In genomic region chr16:45654465-45654864, GRCm38 (mm10) we compare ENCODE assay signal across 9 mouse cellular contexts. TPM values are rescaled to one million over a fixed set of nuclear protein-coding genes. Genes with fewer than 3 reads are reported as not detected.
DNase-seq lines count a peak whose midpoint lies in the region; ATAC-seq and TF ChIP-seq lines count a peak whose summit lies in the region.
"Had no signal": no experiment of that assay in that cellular context is flagged by ENCODE, and none has a peak within 500 bp of the region (broad histone marks: within the 10 kb centered on the region; RNA-seq: fewer than 3 reads in every experiment).

No protein-coding gene starts in this region.

- H3K27ac ChIP-seq in forebrain, embryonic 10.5 days: no peak overlapping the region
- H3K27ac ChIP-seq in forebrain, embryonic 14.5 days (ENCODE audit: low read depth, low read length): no peak overlapping the region
- no peak overlapping the region for H3K27ac ChIP-seq in kidney, embryonic 15.5 days
- H3K27ac ChIP-seq in hindbrain, postnatal 0 days: no peak overlapping the region
- no peak overlapping the region for H3K27ac ChIP-seq in midbrain, embryonic 13.5 days
- no peak overlapping the region for H3K27ac ChIP-seq in layer of hippocampus, adult 2 months

- no peaks in the 10 kb centered on the region for H3K36me3 ChIP-seq in forebrain, embryonic 10.5 days (replicated peaks)
- H3K36me3 ChIP-seq in forebrain, embryonic 14.5 days (ENCODE audit: control insufficient read depth, insufficient read depth, low read length): no peaks in the 10 kb centered on the region
- H3K36me3 ChIP-seq in kidney, embryonic 15.5 days: no peaks in the 10 kb centered on the region
- H3K36me3 ChIP-seq in hindbrain, postnatal 0 days (ENCODE audit: insufficient read depth, low read length): no peaks in the 10 kb centered on the region
- H3K36me3 ChIP-seq in midbrain, embryonic 13.5 days: no peaks in the 10 kb centered on the region

- 60% methylated on average over 9 of the region's 9 CpGs for WGBS in forebrain, embryonic 10.5 days
- WGBS in forebrain, embryonic 14.5 days: 59% methylated on average over 9 of the region's 9 CpGs
- WGBS in kidney, embryonic 15.5 days: 64% methylated on average over 9 of the region's 9 CpGs
- WGBS in hindbrain, postnatal 0 days: 71% methylated on average over 9 of the region's 9 CpGs
- 60% methylated on average over 9 of the region's 9 CpGs for WGBS in midbrain, embryonic 13.5 days

- no peak for DNase-seq in forebrain, embryonic 10.5 days (ENCODE audit: extremely low spot score, low spot score)
- no peak for DNase-seq in forebrain, embryonic 14.5 days (ENCODE audit: low spot score)
- no peak for DNase-seq in kidney, postnatal 14 days
- DNase-seq in hindbrain, postnatal 0 days (ENCODE audit: low spot score): no peak
- DNase-seq in layer of hippocampus, adult 2 months (ENCODE audit: low spot score in 2 of 2): no peak
- no peak for DNase-seq in adrenal gland, postnatal 10 days

- no peak overlapping the region for H3K4me2 ChIP-seq in forebrain, embryonic 14.5 days (ENCODE audit: low read length)
- peak overlapping the region; percentile 82 for H3K4me2 ChIP-seq in kidney, embryonic 15.5 days
- H3K4me2 ChIP-seq in hindbrain, postnatal 0 days (ENCODE audit: low read depth, low read length): peak overlapping the region; percentile 62; the same call in 1 of the 2 replicates
- H3K4me2 ChIP-seq in midbrain, embryonic 13.5 days (replicated peaks): peak overlapping the region; percentile 49; the same call in 1 of the 2 replicates

- peaks cover 33% of the 10 kb centered on the region for H3K27me3 ChIP-seq in forebrain, embryonic 10.5 days (ENCODE audit: poor library complexity, severe bottlenecking)
- H3K27me3 ChIP-seq in forebrain, embryonic 14.5 days (replicated peaks; ENCODE audit: control insufficient read depth, insufficient read depth, low read length): peaks cover 6% of the 10 kb centered on the region; the same call in 1 of the 2 replicates
- peaks cover 27% of the 10 kb centered on the region for H3K27me3 ChIP-seq in kidney, embryonic 15.5 days
- H3K27me3 ChIP-seq in hindbrain, postnatal 0 days (ENCODE audit: insufficient read depth, low read length): no peaks in the 10 kb centered on the region
- peaks cover 16% of the 10 kb centered on the region for H3K27me3 ChIP-seq in midbrain, embryonic 13.5 days

- H3K4me3 ChIP-seq in forebrain, embryonic 10.5 days: 0 out of 2 replicates have a peak overlapping the region, but pooled peaks have one; percentile 47
- H3K4me3 ChIP-seq in forebrain, embryonic 14.5 days (ENCODE audit: low read depth, low read length): no peak overlapping the region
- H3K4me3 ChIP-seq in kidney, embryonic 15.5 days (replicated peaks): peak overlapping the region; percentile 42
- H3K4me3 ChIP-seq in hindbrain, postnatal 0 days (ENCODE audit: low read length): peak overlapping the region; percentile 34; the same call in 1 of the 2 replicates
- no peak overlapping the region for H3K4me3 ChIP-seq in midbrain, embryonic 13.5 days (replicated peaks)
- H3K4me3 ChIP-seq in layer of hippocampus, adult 2 months: no peak overlapping the region

- ATAC-seq in forebrain, embryonic 14.5 days: no peak
- no peak for ATAC-seq in kidney, embryonic 15.5 days (replicated peaks; ENCODE audit: low FRiP score)
- ATAC-seq in hindbrain, postnatal 0 days: no peak
- no peak for ATAC-seq in midbrain, embryonic 13.5 days

- peaks cover 11% of the 10 kb centered on the region for H3K4me1 ChIP-seq in forebrain, embryonic 10.5 days
- H3K4me1 ChIP-seq in forebrain, embryonic 14.5 days (ENCODE audit: control insufficient read depth, insufficient read depth, low read length): no peaks in the 10 kb centered on the region; the same call in 1 of the 2 replicates
- H3K4me1 ChIP-seq in kidney, embryonic 15.5 days: peaks cover 13% of the 10 kb centered on the region
- H3K4me1 ChIP-seq in hindbrain, postnatal 0 days (ENCODE audit: insufficient read depth, low read length): peaks cover 4% of the 10 kb centered on the region; the same call in 1 of the 2 replicates
- 0 out of 2 replicates have a peak, but pooled peaks cover 6% of the 10 kb centered on the region for H3K4me1 ChIP-seq in midbrain, embryonic 13.5 days (replicated peaks)

- no peak overlapping the region for H3K9ac ChIP-seq in forebrain, embryonic 14.5 days (ENCODE audit: low read length)
- no peak overlapping the region for H3K9ac ChIP-seq in kidney, embryonic 15.5 days
- no peak overlapping the region for H3K9ac ChIP-seq in hindbrain, postnatal 0 days (replicated peaks; ENCODE audit: low read length)
- no peak overlapping the region for H3K9ac ChIP-seq in midbrain, embryonic 13.5 days (replicated peaks)

- TF ChIP-seq CTCF in hindbrain, postnatal 0 days (IDR thresholded peaks at IDR 0.05; ENCODE audit: low read depth): no peak
- no peak for TF ChIP-seq CTCF in layer of hippocampus, adult 2 months (conservative IDR thresholded peaks at IDR 0.05)

- no peaks in the 10 kb centered on the region for H3K9me3 ChIP-seq in forebrain, embryonic 10.5 days
- H3K9me3 ChIP-seq in forebrain, embryonic 14.5 days (replicated peaks; ENCODE audit: control insufficient read depth, low read length): no peaks in the 10 kb centered on the region
- no peaks in the 10 kb centered on the region for H3K9me3 ChIP-seq in kidney, embryonic 15.5 days (replicated peaks)
- no peaks in the 10 kb centered on the region for H3K9me3 ChIP-seq in hindbrain, postnatal 0 days (ENCODE audit: low read length)
- no peaks in the 10 kb centered on the region for H3K9me3 ChIP-seq in midbrain, embryonic 13.5 days

RNA-seq across cellular contexts. Expression of gene BC016579, which starts 0.6 kb away (rescaled TPM):
- polyA plus RNA-seq in forebrain, embryonic 10.5 days (2016; fragmentation: Nextera tagmentation; extraction: Ambion mirVana): 0.07 and 0.15 TPM in 2 replicates
- not detected in 2 replicates for polyA plus RNA-seq in forebrain, embryonic 14.5 days (2014; fragmentation: Nextera tagmentation; extraction: Ambion mirVana)
- polyA plus RNA-seq in kidney, embryonic 15.5 days (2015; fragmentation: Nextera tagmentation; extraction: Ambion mirVana): 0.23 and 0.30 TPM in 2 replicates
- not detected in 2 replicates for total RNA-seq in hindbrain, postnatal 0 days (2014; rRNA removed)
- not detected in 2 replicates for polyA plus RNA-seq in hindbrain, postnatal 0 days (2015; fragmentation: Nextera tagmentation; extraction: Ambion mirVana)
- 0.09 TPM in 1 of 2 replicates, not detected in the other for polyA plus RNA-seq in midbrain, embryonic 13.5 days (2015; fragmentation: Nextera tagmentation; extraction: Ambion mirVana)
- total RNA-seq in layer of hippocampus, adult 2 months (2021): under 1 TPM in 1 of 2 experiments, not detected in 1; 0.15 TPM
- under 1 TPM; 0.18 to 0.48 TPM for total RNA-seq in adrenal gland, postnatal 10 days (2021)

RNA-seq across cellular contexts. Expression of gene Tmprss7, which starts 39.0 kb away (rescaled TPM):
- polyA plus RNA-seq in forebrain, embryonic 10.5 days (2016; fragmentation: Nextera tagmentation; extraction: Ambion mirVana): 0.31 and 0.42 TPM in 2 replicates
- polyA plus RNA-seq in forebrain, embryonic 14.5 days (2014; fragmentation: Nextera tagmentation; extraction: Ambion mirVana): 0.41 and 0.73 TPM in 2 replicates
- polyA plus RNA-seq in kidney, embryonic 15.5 days (2015; fragmentation: Nextera tagmentation; extraction: Ambion mirVana): 0.09 TPM in 1 of 2 replicates, not detected in the other
- total RNA-seq in hindbrain, postnatal 0 days (2014; rRNA removed): 0.58 and 0.73 TPM in 2 replicates
- polyA plus RNA-seq in hindbrain, postnatal 0 days (2015; fragmentation: Nextera tagmentation; extraction: Ambion mirVana): 0.55 and 0.59 TPM in 2 replicates
- polyA plus RNA-seq in midbrain, embryonic 13.5 days (2015; fragmentation: Nextera tagmentation; extraction: Ambion mirVana): 0.32 and 0.63 TPM in 2 replicates
- total RNA-seq in layer of hippocampus, adult 2 months (2021): 1 to 10 TPM in 1 of 2 experiments, under 1 TPM in 1; 0.44 to 1.0 TPM
- under 1 TPM; 0.30 to 0.82 TPM for total RNA-seq in adrenal gland, postnatal 10 days (2021)

RNA-seq across cellular contexts. Expression of gene Gcsam, which starts 44.3 kb away (rescaled TPM):
- polyA plus RNA-seq in forebrain, embryonic 10.5 days (2016; fragmentation: Nextera tagmentation; extraction: Ambion mirVana): 0.09 and 0.12 TPM in 2 replicates
- not detected in 2 replicates for polyA plus RNA-seq in forebrain, embryonic 14.5 days (2014; fragmentation: Nextera tagmentation; extraction: Ambion mirVana)
- polyA plus RNA-seq in kidney, embryonic 15.5 days (2015; fragmentation: Nextera tagmentation; extraction: Ambion mirVana): 0.08 and 0.18 TPM in 2 replicates
- total RNA-seq in hindbrain, postnatal 0 days (2014; rRNA removed): not detected in 2 replicates
- polyA plus RNA-seq in hindbrain, postnatal 0 days (2015; fragmentation: Nextera tagmentation; extraction: Ambion mirVana): not detected in 2 replicates
- not detected in 2 replicates for polyA plus RNA-seq in midbrain, embryonic 13.5 days (2015; fragmentation: Nextera tagmentation; extraction: Ambion mirVana)
- not detected for total RNA-seq in layer of hippocampus, adult 2 months (2021)
- under 1 TPM; 0.21 to 0.48 TPM for total RNA-seq in adrenal gland, postnatal 10 days (2021)
- total RNA-seq: ES-E14 had no signal

Comparison
In these comparisons a context has a peak if more than half of its experiments do, and no peak if none do; other contexts are left out.
1. H3K4me3 ChIP-seq: peak in forebrain, embryonic 10.5 days (single experiment), kidney, embryonic 15.5 days (single experiment) and hindbrain, postnatal 0 days (single experiment); none in forebrain, embryonic 14.5 days (single experiment), midbrain, embryonic 13.5 days (single experiment) and layer of hippocampus, adult 2 months (single experiment).